Mouse (Mus musculus) heart, embryonic 16.5 days (tissue): ENCODE data around the gene Calu. TPM values are rescaled to one million over a fixed set of nuclear protein-coding genes. Genes with fewer than 3 reads are reported as not detected.

Experiments used
- ATAC-seq: fragments of 200-750 bp; cut with Nextera tagmentation; replicated peaks from 2 replicates; pipeline ENCODE4 v1.8.0; 2017; ENCODE audit warnings: moderate number of reproducible peaks; ENCODE audit not compliant: insufficient read depth, low FRiP score; ENCODE audit errors: extremely low read depth
- H3K27ac ChIP-seq: fragments of 300-500 bp; sonication (generic); 2 replicates; pipeline ENCODE4 v1.5.1; 2014; ENCODE audit warnings: mild to moderate bottlenecking, low read length, control low read depth, moderate library complexity
- H3K27me3 ChIP-seq: fragments of 300-500 bp; sonication (generic); 2 replicates; pipeline ENCODE4 v1.6.1; 2014; ENCODE audit warnings: low read length, mixed read lengths; ENCODE audit not compliant: control insufficient read depth, insufficient read depth
- H3K36me3 ChIP-seq: fragments of 300-500 bp; sonication (generic); 2 replicates; pipeline ENCODE4 v1.6.1; 2014; ENCODE audit not compliant: control insufficient read depth, insufficient read depth
- H3K4me1 ChIP-seq: fragments of 300-500 bp; sonication (generic); 2 replicates; pipeline ENCODE4 v1.6.1; 2014; ENCODE audit warnings: low read length, mixed read lengths; ENCODE audit not compliant: control insufficient read depth, insufficient read depth
- H3K4me2 ChIP-seq: fragments of 300-500 bp; sonication (generic); 2 replicates; pipeline ENCODE4 v1.6.1; 2014; ENCODE audit warnings: low read depth, mild to moderate bottlenecking, control low read depth, low read length
- H3K4me3 ChIP-seq: fragments of 300-500 bp; sonication (generic); 2 replicates; pipeline ENCODE4 v1.5.1; 2014; ENCODE audit warnings: mild to moderate bottlenecking, control low read depth, low read length
- H3K9ac ChIP-seq: fragments of 300-500 bp; sonication (generic); 2 replicates; pipeline ENCODE4 v1.6.1; 2014; ENCODE audit warnings: low read length, control low read depth
- H3K9me3 ChIP-seq: fragments of 300-500 bp; sonication (generic); replicated peaks from 2 replicates; pipeline ENCODE4 v1.6.1; 2016; ENCODE audit warnings: low read length; ENCODE audit not compliant: control insufficient read depth
- WGBS: fragments of 180-500 bp; shearing (Covaris S2); extraction: QIAGEN DNeasy Blood & Tissue Kit; methylation state at CpG from one replicate; pipeline ENCODE4 v1.1.7; 2014; 5-methylcytosine and 5-hydroxymethylcytosine counted together
- polyA plus RNA-seq: library from polyadenylated mRNA; unstranded; fragments of >200 nt; fragmentation: Nextera tagmentation; extraction: Ambion mirVana; gene quantifications from 2 replicates; pipeline ENCODE4 v1.2.1, GENCODE M21; 2015

Gene Calu
- polyA plus RNA-seq, 1 experiment from 2014 or later, result 403 TPM

DNA sequence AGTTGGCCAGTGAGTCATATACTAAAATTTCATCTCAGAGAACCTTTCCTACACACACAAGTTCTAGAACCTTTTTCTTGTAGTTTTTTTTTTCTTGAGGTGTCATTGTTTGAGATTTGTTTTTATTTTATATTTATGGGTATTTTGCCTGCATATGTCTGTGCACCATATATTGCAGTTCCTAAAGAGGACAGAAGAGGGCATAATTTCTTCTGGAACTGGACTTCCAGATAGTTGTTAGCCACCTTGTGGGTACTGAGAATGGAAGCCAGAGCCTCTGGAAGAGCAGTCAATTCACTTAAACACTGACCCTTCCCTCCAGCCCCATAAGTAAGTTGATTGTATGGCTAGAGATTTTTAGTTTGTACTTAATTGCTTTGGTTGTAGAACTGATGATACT is 3.7 kb downstream of the Calu start:
- H3K9me3 ChIP-seq, result no peaks in the 10 kb centered on the region
- H3K9ac ChIP-seq, result no peak overlapping the region
- no peak overlapping the region for H3K27ac ChIP-seq
- no peak overlapping the region for H3K4me2 ChIP-seq
- peaks cover 44% of the 10 kb centered on the region for H3K4me1 ChIP-seq
- H3K27me3 ChIP-seq, result no peaks in the 10 kb centered on the region
- peaks cover 4% of the 10 kb centered on the region; the same call in 1 of the 2 replicates for H3K36me3 ChIP-seq
- H3K4me3 ChIP-seq, result no peak overlapping the region
- ATAC-seq, result no peak

DNA sequence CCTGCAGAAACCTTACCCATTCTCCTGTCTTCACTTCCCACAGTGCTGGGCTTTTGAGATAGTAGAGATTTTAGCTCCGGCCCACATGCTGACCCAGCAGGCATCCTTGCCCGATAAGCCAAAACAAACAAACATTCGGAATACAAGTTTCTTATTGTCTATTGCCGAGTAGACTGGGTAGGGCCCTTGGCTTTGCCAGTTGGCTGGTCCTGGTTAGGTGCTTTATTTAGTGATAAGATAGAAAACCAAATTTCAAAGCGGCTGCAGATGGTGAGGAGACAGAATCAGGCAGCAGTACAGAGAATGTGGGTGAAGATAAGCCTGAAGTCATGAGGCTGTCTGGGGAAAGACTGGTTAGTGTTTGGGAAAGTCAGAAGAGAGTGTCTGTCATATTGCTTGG is 4.9 kb downstream of the Calu start:
- H3K36me3 ChIP-seq, result peaks cover 12% of the 10 kb centered on the region
- H3K9me3 ChIP-seq, result no peaks in the 10 kb centered on the region
- H3K9ac ChIP-seq, result no peak overlapping the region
- no peaks in the 10 kb centered on the region for H3K27me3 ChIP-seq
- H3K4me1 ChIP-seq, result peaks cover 39% of the 10 kb centered on the region
- H3K4me2 ChIP-seq, result peak overlapping the region; percentile 47
- peak overlapping the region; percentile 45 for H3K27ac ChIP-seq
- 17% methylated on average over 5 of the region's 5 CpGs for WGBS
- peak overlapping the region; percentile 3; the same call in 1 of the 2 replicates for H3K4me3 ChIP-seq
- no peak for ATAC-seq

DNA sequence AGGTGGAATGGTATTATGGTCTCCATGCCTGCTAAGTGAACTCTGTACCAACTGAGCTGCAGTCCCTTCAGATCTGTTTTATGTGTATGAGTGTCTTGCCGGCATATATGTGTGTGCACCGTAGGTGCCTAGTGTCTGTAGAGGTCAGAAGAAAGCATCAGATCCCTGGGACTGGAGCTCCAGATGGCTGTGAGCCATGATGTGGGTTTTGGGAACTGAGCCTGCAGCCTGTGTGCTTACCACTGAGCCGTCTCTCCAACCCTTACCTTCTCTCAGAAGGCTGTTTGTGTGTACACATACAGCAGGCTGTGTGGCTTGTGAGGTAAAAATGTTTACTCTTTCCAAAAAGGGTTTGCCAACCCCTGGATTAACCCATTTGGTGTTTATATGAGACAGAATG is 11.5 kb downstream of the Calu start:
- 72% methylated on average over 3 of the region's 3 CpGs for WGBS
- peak overlapping the region; percentile 83 for H3K27ac ChIP-seq
- no peaks in the 10 kb centered on the region for H3K9me3 ChIP-seq
- no peak overlapping the region for H3K9ac ChIP-seq
- H3K4me3 ChIP-seq, result no peak overlapping the region
- no peak for ATAC-seq
- peaks cover 24% of the 10 kb centered on the region for H3K36me3 ChIP-seq
- H3K4me1 ChIP-seq, result peaks cover 25% of the 10 kb centered on the region
- H3K4me2 ChIP-seq, result peak overlapping the region; percentile 44; the same call in 1 of the 2 replicates
- H3K27me3 ChIP-seq, result no peaks in the 10 kb centered on the region

DNA sequence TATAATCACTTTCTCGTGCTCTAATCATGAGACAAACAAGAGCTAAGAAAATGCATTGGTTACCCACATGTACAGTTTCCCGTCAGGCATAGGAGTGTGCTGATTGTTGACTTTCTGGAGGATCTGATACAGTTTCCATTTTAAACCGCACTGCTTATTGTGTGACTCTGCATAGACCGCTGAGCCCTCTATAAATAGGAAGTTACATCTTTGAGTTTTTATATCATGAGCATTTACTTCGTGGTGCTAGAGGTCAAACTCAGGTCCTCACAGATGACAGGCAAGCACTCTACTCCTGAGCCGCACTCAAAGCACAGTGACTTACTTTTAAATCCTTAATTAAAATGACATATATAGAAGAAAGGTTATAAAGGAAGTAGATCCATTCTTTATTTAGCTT is 12.3 kb downstream of the Calu start:
- peaks cover 26% of the 10 kb centered on the region for H3K36me3 ChIP-seq
- peak overlapping the region; percentile 44 for H3K4me2 ChIP-seq

DNA sequence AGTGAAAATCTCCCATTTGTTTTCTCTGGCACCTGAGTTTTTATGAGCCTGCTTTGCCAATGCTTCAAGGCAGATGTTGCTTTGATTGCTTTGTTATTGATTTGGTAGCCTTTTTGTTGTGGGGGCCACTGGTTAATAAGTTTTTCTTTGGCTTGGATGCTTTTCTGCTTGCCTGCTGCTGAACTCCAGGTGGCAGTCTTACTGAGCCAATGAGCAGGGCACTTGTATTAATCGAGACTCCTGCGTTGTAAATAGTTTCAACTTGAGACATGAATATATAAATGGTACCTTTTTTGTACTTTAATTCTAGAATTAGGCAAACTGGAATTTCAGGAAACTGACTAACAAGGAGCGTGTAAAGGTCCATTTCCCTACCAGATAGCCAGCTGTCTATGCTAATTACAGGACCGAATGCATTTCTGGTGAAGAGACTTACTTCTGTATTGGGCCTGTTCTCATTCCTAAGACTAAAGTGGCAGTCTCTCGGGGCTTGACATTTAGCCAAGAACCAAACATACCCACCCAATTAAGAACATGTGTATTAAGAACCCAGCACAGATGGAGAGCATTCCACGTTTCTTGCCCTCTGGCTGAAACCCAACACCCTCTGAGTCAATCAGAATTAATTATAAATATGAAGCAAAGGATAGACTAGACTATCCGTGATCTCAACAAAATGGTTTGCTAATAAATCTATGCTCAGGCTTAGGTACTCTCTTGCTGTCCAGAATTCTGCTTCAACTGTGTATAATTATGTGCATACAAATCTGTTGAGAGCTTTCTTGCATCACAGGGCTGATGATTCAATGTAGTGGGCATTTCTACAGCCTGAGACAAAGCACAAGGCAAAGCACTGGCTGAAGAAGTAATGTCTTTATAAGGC is 14.6 kb downstream of the Calu start:
- Histone ChIP-seq H3K4me2 (no peak overlapping the region), H3K9ac (peak overlapping the region; percentile 15), H3K4me1 (peaks cover 21% of the 10 kb centered on the region), H3K27ac (peak overlapping the region; percentile 58), H3K9me3 (no peaks in the 10 kb centered on the region), H3K27me3 (no peaks in the 10 kb centered on the region), H3K36me3 (peaks cover 32% of the 10 kb centered on the region), H3K4me3 (no peak overlapping the region)
- WGBS, result 52% methylated on average over 7 of the region's 7 CpGs
- ATAC-seq, result no peak

More for the DNA sequence above, 12.3 kb downstream of the Calu start:
- no peak overlapping the region for H3K9ac ChIP-seq
- peaks cover 21% of the 10 kb centered on the region for H3K4me1 ChIP-seq
- no peaks in the 10 kb centered on the region for H3K27me3 ChIP-seq
- peak; percentile 82 for ATAC-seq
- 39% methylated on average over 6 of the region's 6 CpGs for WGBS
- no peak overlapping the region for H3K4me3 ChIP-seq
- H3K9me3 ChIP-seq, result no peaks in the 10 kb centered on the region
- H3K27ac ChIP-seq, result peak overlapping the region; percentile 83

DNA sequence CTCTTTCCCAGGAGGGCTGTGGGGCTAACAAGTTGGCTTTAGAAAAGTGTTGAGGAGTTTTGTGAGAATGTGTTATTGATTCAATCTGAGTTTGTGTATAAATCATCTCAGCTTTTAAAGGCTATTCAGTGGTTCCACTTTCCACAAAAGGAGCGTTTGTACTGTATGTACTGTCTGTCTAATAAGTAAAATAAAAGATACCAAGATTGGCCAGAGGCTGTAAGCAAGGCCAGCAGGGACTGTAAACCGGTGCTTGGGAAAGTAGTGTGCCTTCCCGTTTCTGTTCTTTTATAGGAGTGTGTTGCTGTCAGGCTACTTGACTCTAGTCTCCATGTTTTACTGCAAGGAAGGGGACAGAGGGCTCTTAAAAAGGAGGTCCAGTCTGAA is 15.3 kb downstream of the Calu start:
- no peak overlapping the region for H3K9ac ChIP-seq
- ATAC-seq, result no peak
- H3K4me1 ChIP-seq, result peaks cover 21% of the 10 kb centered on the region
- no peak overlapping the region for H3K4me2 ChIP-seq
- 72% methylated on average over 3 of the region's 3 CpGs for WGBS
- peaks cover 32% of the 10 kb centered on the region for H3K36me3 ChIP-seq
- H3K27me3 ChIP-seq, result no peaks in the 10 kb centered on the region
- peak overlapping the region; percentile 58 for H3K27ac ChIP-seq
- H3K4me3 ChIP-seq, result no peak overlapping the region
- no peaks in the 10 kb centered on the region for H3K9me3 ChIP-seq

DNA sequence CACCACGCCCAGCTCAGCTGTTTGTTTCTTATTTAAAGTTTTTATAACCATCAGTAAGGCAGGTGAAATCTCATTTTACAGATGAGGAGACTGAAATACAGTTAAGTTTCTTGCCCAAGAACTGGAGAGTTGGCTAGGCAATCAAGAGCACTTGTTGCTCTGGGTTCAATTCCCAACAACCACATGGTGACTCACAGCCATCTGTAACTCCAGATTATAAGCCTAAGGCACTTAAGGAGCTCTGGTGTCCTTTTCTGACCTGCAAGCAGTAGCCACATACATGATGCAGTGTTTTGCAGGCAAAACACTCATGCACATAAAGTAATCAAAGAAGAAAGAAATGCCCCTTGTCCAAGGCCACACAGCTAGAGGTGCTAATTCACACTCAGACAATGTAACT is 17.4 kb downstream of the Calu start:
- Histone ChIP-seq H3K36me3 (peaks cover 40% of the 10 kb centered on the region), H3K9me3 (no peaks in the 10 kb centered on the region), H3K27me3 (no peaks in the 10 kb centered on the region), H3K9ac (no peak overlapping the region), H3K27ac (no peak overlapping the region), H3K4me2 (no peak overlapping the region), H3K4me3 (no peak overlapping the region), H3K4me1 (peaks cover 7% of the 10 kb centered on the region)
- 96% methylated on average over 1 of the region's 1 CpGs for WGBS
- no peak for ATAC-seq

DNA sequence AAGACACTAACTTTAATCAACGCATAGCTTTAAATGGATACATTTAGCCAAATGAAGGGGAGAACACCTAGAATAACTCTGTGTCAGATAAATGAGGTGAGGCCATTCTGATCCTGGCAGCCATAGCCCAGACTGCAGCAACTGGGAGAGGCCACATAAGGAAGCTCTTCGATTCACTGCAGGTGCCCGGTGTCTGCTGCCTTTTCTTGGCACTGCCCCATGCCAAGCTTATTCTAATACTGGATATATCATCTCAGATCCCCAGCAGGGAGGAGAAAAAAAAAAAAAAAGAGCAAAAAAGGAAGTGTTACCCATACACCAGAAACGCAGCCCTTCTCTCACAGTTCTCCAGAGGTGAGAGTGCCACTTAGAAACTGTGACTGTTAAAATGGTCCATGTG is 29.5 kb downstream of the Calu start:
- peaks cover 40% of the 10 kb centered on the region for H3K36me3 ChIP-seq
- H3K9ac ChIP-seq, result no peak overlapping the region
- WGBS, result 85% methylated on average over 4 of the region's 4 CpGs
- H3K27ac ChIP-seq, result no peak overlapping the region
- no peak for ATAC-seq
- no peak overlapping the region for H3K4me3 ChIP-seq
- no peaks in the 10 kb centered on the region for H3K4me1 ChIP-seq
- H3K9me3 ChIP-seq, result no peaks in the 10 kb centered on the region
- H3K4me2 ChIP-seq, result no peak overlapping the region
- H3K27me3 ChIP-seq, result no peaks in the 10 kb centered on the region

DNA sequence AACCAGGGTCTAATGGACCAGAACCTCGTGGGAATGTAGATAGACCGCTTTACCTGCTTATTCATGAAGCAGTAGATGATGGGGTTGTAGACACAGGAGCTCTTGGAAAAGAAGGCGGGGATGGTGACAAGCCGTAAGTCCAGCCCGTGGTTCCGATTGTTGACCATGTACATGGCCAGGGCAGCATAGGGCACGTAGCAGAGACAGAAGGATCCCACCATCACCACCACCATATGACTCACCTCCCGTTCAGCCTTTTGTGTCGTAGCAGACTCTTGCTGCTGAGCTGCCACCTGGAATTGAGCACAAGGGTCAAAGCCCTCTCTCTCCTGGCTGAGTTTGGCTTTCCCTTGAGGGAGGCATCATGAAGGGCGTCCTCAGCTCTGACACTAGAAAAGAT is 30.8 kb downstream of the Calu start:
- no peak overlapping the region for H3K27ac ChIP-seq
- no peak for ATAC-seq
- H3K27me3 ChIP-seq, result no peaks in the 10 kb centered on the region
- no peaks in the 10 kb centered on the region for H3K9me3 ChIP-seq
- no peak overlapping the region for H3K4me3 ChIP-seq
- peaks cover 31% of the 10 kb centered on the region for H3K36me3 ChIP-seq
- 93% methylated on average over 10 of the region's 10 CpGs for WGBS
- H3K4me2 ChIP-seq, result no peak overlapping the region
- no peak overlapping the region for H3K9ac ChIP-seq
- H3K4me1 ChIP-seq, result no peaks in the 10 kb centered on the region
